Mouse (Mus musculus) 3T3-L1 (cell line): ENCODE measurements around the gene Myo1d.
A peak's percentile ranks its signal among the peaks of the same experiment; 100 is the strongest.
"Not testable (repeated sequence)": the region's sequence is repeated elsewhere in the genome, so short reads cannot be mapped to it uniquely, and the experiment has no call there.

Source experiments
- DNase-seq: peaks from one replicate; pipeline ENCODE4 v3.0.0-alpha.2; 2015; ENCODE audit warnings: low read depth, low spot score

Myo1d gene

DNA sequence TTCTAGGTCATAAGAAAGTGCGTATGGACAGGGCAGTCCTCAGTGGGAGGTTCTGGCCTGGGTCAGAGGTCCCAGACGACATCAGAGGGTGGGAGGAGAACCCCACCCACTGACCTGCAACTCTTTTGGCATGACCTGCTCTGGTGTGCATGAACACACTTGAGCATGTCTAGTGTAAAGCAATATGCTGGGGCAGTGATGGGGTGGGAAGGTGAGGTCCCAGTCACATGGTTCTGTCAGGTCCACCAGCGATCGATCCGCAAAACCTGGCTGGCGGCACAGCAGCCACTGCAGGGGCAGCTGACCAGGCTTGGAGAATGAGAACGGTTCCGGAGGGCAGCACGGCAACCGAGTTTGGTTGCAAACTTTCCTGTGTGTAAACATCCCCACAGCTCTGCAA, 297.5 kb downstream of the Myo1d start:
- DNase-seq = no peak

DNA sequence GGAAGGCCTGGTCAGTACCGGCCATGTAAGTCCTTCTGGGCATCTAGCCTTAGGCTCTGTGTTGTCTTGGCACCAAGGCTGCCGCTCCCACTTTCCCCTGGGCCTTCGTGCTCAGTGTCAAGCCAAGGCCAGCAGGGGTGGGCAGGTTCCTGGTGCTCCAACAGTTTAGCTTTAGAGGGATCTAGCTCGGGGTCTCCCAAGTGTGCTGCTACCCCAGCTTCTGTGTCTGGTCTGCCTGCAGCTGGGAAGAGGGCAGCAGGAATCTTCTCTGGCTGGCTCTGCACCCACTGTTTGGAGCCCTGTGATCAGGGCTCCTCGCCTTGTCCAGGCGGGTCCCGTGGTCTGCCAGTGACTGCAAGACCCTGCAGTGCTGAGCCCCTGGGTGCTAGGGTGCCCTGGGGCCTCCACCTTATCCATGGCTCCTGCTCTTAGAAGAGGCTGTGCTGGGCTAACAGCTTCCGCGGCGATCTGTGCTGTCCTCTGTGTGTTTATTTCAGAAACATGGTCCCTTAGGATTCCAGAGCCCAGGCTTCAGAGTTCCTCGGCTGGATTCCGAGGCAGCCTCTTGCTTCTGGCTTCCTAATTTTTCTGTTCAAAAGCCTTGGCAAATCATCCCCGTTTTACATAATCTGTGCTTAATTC, 298.3 kb downstream of the Myo1d start:
- no peak for DNase-seq

DNA sequence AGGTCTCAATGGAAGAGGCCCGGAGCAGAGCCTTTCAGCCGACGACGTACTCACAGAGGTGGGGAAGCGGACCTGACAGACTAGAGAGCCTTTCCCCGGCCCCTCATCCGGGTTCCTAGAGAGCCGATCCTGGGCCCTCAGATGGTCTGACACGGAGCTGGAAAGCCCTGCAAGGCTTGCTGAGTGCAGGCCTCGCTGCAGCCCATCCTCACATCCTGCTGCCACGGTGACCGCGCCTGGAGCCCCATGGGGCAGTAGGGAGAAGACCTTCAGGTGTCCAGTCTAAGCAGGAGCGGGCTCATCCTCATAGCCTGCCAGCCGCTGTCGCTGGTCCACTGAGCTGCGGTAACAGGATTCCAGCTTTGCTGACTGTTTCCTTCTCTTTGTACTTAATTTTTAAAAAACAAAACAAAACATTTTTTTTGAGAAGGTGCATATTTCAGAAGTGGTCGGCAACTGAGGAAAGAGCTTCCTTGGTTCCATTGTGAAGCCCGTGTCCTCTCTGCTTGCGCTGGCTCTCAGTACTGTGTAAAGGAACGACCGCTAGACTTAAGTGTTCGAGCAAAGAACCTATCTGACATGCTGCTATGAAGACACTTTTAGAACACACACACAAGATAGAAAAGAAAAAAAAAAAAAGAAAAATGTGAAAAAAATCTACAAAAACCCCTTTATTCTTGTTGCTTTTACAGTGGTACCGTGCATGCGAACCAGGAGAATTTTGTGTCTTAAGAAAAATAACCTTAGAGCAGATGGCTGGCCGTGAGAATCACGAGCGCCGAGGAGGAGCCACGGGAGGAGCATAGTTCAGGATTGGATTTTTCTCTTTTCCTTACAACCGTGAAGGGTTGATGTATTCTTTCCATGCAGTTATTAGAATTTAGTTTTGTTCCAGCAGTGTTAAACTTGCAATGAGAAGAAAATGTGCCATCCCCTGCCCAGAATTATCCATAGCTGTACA, 299.6 kb downstream of the Myo1d start:
- no peak for DNase-seq

DNA sequence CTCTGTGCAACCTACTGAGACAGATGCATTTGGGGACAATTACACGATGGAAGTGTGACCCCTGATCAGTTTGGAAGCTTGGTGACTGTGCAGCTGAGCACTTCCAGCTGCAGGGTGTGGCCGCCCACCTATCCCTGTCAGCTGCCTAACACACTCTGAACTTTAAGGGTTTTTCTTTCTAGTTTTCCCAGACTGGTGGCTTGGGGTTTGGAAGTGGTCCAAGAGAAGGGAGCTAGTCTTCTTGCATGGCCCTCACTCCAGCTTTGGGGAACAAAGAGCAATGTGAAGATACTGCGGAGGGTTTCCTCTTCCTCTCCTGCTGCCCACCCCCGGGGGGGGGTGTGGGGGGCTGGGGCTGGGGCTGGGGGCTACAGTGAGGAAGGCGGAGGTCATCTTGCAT, 300.4 kb downstream of the Myo1d start:
- peak; percentile 56 for DNase-seq

DNA sequence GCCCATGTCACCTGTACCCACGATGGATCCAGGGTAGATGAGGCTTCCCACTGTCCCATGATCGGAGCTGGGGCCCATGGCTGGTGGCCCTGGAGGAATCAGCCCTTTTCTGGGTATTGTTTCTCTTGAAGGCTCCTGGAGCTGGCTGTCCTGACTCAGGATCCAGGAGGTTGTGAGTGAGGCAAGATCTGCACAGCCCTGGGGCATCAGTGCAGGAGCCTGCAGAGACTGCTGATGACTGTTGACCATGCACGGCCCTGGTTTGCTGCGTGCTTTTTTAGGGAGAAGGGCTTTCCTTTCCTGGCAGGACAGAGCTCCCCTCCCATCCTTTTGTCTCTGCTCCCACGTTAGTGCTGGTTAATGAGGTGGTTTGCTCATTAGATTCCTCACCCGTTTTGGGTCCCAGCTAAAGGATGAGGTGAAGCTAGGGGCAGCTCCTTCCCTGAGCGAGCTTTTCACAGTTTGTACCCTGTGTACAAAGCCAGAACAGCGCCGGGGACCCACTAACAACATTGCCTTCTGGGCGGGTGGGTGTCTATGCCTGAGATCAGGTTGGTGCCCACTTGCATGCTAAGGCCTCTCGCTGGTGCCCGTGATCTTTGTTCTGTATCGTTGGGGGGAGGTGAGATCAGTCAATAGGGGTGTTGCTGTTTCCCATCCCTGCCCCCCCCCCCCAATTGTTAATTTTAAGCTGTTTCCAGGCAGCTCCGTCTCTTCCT, 301.0 kb downstream of the Myo1d start:
- DNase-seq = peak; percentile 31

DNA sequence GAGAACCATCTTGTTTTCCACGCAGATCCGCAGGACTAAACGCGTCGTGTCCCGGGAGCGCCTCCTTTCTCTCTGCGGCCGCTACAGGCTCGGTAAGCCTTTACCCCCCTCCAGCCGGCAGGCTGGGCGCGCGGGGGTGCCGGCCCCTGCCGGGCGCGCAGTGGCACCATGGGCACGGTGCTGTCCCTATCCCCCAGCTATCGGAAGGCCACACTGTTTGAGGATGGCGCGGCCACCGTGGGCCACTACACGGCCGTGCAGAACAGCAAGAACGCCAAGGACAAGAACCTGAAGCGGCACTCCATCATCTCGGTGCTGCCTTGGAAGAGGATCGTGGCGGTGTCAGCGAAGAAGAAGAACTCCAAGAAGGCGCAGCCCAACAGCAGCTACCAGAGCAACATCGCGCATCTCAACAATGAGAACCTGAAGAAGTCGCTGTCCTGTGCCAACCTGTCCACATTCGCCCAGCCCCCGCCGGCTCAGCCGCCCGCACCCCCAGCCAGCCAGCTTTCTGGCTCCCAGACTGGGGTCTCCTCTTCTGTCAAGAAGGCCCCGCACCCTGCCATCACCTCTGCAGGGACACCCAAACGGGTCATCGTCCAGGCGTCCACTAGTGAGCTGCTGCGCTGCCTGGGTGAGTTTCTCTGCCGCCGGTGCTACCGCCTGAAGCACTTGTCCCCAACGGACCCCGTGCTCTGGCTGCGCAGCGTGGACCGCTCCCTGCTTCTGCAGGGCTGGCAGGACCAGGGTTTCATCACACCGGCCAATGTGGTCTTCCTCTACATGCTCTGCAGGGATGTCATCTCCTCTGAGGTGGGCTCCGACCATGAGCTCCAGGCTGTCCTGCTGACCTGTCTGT, 302.3 kb downstream of the Myo1d start:
- DNase-seq = no peak

DNA sequence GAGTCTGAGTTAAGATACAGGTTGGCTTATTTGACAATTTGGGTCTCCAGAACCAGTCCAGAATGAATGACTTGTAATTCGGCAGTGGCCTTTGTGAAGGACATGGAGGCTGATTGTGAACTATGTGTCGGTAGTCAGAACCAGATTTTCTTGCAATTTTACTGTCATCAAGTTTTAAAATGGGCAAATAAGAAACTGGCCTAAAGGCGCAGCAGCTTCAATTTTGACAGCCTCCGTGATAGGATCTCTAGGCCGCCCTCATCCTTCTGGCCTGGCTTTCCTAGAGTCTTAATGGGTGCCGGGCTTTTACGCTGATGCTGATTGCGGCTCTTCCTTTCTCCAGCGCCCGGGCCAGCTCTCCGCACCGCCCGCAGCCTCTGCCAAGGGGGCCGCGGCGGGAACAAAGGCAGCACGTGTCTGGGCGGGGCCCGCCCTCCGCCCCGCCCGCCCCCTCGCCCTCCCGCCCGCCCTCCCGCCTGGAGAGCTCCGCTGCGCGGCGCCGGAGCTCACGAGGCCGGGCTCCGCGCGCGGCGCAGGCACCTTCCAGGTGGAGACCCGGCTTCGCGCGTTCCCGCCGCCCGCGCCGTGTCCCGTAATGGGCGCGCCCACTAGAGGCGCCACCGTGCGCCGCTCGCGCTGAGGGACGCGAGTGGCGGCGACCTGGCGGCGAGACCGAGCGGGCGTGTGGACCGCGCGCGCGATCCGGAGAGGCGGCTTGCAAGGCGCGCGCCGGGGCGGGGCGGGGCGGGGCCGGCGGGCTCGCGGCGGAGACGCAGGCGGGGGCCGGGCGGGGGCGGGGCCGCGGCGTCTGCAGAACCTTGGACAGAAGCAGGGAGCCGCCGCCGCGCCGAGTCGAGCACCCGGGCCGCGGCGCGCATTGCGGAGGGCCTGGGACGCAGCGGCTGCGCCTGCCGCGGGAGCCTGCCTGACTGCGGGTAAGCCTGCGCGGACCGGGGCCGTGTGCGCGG, 303.3 kb downstream of the Myo1d start, which contains the start of gene Cdk5r1:
Cdk5r1 (plus strand) TSS at position 802 of the 968 bp plus-strand sequence.
- peak; percentile 69 for DNase-seq

DNA sequence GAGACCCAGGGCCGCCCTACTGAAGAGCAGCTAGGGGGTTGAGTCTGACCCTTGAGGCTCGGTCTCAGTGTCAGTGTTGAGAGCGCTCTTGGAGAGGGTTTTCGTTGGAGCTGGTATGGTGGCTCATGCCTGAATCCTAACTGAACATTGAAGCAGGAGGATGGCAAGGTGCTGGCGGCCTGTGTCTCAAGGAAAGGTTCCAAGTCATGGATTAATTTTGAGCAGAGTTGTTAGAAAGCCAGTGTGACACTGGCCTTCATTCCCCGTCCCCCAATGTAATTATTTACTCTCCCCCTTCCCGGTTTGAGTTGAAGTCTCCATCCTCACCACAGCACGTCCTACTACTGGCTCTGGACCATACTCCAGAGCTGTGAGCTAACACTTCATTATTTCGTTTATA, 304.3 kb downstream of the Myo1d start:
- no peak for DNase-seq

DNA sequence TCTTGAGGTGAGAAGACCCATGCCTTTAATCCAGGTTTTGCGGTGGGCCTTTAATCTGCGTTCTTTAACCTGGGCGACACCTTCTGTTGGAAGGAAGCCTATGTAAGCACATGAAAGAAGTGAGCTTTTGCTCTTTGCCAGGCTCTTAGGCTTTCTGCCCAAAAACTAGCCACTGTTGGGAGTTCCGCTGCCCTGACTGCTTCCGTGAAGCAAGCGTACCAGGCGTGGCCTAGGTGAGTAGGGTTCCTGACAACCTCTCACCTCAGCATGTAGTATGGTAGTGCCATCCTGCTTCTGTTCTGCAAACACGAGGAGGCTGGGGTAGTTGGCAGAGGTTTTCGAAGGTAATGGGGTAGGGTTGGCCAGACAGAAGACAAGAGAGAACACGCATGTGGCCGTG, 305.0 kb downstream of the Myo1d start:
- no peak for DNase-seq

DNA sequence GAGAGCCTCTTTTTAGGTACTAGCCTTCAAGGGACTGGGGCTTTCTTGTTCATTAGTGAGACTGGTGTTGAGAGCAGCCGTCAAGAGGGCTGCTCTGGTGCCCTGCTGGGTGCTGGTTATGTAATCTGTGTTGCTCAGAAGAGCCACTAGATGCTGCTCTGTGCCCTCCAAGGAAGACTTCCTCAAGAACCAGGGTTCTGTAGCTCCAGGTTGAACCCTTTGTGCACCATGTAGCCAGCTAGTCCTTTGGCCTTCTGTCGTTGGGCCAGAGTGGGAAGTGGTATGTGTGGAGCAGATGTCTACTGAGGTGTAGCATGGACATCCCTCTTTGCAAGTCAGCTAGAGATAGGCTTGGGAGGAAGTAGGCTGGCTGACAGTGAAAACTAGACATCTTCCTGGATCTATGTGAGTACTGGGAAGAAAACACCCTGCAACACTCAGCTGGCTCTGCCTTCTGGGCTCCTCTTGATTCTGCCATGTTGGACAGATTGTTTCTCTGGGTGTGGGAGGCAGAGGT, 305.6 kb downstream of the Myo1d start:
- DNase-seq = peak; percentile 44

DNA sequence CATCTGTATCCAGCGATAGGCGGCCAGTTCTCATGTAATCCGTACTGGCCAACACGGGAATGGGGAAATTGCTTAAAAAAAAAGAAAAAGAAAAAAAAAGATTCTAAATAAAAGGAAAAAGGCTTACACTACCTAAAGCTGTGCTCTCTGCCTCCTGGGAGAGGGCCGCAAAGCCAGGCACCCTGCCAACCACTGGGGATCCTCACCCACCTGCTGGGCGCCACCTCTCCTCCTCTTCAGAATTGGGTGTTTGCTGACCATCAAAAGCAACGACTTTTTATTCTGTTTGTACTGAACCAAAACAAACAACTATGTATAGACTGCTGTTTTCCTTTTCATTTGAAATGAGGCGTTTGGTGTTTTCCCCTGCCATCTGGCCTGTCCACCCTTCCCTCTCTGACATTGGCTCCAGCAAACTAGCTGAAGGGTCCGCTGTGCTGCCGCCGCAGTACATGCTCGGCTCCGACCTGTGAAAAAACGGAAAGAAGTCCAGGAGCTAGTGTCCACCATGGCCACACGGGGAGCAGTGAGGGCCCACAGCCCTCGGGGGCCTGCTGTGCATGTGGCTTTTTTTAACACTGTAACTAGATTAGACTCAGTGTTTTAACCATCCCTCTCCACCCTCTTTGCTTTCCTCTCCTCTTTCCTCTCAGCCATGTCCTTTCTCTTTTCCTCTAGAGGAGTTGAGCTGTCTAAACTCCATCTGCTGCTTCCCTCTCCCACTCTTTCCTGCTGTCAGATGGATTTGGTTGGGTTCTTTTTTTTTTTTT, 307.8 kb downstream of the Myo1d start:
- no peak for DNase-seq

DNA sequence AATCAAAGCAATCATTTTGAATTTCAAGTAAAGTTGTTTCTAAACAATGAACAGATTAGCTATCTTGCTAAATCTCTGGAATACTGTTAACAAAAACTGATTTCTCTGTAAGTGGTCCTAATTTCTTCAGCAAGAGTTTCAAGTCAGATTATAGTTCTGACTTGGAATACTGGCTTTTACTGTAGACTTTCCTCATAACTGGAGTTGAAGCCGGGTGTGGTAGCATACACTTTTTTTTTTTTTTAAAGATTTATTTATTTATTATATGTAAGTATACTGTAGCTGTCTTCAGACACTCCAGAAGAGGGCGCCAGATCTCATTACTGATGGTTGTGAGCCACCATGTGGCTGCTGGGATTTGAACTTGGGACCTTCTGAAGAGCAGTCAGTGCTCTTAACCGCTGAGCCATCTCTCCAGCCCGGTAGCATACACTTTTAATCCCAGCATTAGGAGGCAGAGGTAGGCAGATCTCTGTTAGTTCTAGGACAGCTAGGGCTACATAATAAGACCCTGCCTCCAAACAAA, 316.2 kb downstream of the Myo1d start:
- DNase-seq = not testable (repeated sequence)

DNA sequence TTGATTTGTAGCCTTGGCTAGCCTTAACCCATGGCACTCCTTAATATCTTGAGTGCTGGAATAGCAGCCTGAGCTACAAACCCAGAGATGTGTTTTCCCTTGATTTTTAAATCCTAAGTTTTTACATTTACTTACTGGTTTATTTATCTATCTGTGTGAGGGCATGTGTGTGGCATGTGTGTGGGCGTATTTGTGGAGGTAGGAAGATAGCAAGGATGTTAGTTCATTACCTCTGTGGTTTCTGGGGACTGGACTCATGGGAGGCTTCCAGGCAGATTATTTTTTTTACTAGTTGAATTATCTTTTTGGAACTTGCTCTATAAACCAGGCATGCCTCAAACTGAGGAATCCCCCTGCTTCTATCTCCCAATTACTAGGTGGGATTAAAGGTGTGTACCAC, 326.6 kb downstream of the Myo1d start:
- DNase-seq = peak; percentile 69

DNA sequence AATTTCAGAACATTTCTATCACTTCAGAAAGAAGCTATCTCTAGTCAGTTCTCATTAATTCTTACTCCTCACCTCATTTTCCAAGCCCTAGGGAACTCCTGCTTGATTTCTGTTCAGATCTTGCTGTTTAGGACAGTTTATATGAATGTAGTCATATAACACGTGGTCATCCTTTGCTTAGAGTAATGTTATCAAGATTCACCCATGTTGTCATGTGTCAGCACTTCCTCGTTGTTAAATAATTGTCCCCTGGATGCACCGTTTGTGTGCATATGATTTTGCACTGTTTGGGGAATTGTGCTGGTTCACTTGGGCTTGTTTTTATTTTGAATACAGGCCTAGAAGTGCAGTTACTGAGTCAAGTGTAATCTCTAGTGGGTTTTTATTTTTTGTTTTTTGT, 327.6 kb downstream of the Myo1d start:
- no peak for DNase-seq

DNA sequence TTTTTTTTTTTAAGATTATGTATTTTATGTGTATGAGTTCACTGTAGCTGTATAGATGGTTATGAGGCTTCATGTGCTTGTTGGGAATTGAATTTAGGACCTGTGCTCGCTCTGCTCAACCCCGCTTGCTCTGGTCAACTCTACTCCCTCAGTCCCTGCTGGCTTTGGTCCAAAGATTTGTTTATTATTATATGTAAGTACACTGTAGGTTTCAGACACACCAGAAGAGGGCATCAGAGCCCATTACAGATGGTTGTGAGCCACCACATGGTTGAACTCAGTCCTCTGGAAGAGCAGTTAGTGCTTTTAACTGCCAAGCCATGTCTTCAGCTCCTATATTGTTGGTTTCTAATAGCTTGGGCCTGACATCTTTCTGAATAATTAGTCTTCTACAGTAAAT, 330.0 kb downstream of the Myo1d start:
- DNase-seq = peak; percentile 31

DNA sequence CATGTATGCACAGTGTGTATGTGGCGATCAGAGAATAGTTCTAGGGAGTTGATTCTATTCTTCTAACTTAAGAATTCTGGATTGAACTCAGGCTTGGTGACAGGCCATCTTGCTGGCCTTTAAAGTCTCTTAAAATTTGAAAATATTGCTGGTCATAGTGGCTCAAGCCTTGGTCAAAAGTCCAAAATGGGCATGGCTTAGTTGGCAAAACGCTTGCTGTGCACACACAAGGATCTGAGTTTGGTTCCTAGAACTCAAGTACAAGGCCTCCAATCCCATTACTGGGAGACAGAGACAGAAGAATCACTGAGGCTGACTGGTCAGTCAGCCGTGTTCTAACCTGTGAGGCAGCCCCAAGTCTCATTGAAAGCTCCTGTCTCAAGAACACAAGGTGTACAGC, 332.9 kb downstream of the Myo1d start:
- DNase-seq = no peak
